Mouse (Mus musculus) adrenal gland (tissue): ENCODE data around the gene Cdkl2.

Source experiments
- intact Hi-C: fragments of 180-260 bp; cut with DNase I; formaldehyde crosslinking; loops from one replicate; pipeline ENCODE4 v1.15.1; 2025

The Cdkl2 gene

GRCm38 (mm10) chr5:91959096-91959495, 84.6 kb downstream of the Cdkl2 start:
- intact Hi-C loops, result loop anchor here (10.0 kb wide), 1 partner anchor 106 kb away; no protein-coding TSS in a partner anchor

- intact Hi-C loops, result loop anchor here (10.0 kb wide), 1 partner anchor 108 kb away; no protein-coding TSS in a partner anchor
Measured at GRCm38 (mm10) chr5:91956991-91957760, 86.5 kb downstream of the Cdkl2 start.
